Mouse (Mus musculus) MEL (cell line): ENCODE measurements around the gene Golm1.

Experiments
- CTCF ChIP-seq, 3 experiments: IDR thresholded peaks in 2 of 3; conservative IDR thresholded peaks in 1 of 3; 2 replicates each; pipeline ENCODE4 v1.5.1; 2011 to 2012; ENCODE audit warnings: low read length in 3 of 3, low read depth in 2 of 3, mild to moderate bottlenecking in 2 of 3, improper control_type of control experiment in 1 of 3, inconsistent platforms in 1 of 3, mixed read lengths in 1 of 3, moderate library complexity in 1 of 3; ENCODE audit not compliant: control insufficient read depth in 1 of 3, insufficient read depth in 1 of 3, poor library complexity in 1 of 3, severe bottlenecking in 1 of 3
- E2F4 ChIP-seq: IDR thresholded peaks from 2 replicates; pipeline ENCODE4 v1.6.1; 2011; ENCODE audit warnings: low read depth, low read length, improper control_type of control experiment, borderline replicate concordance
- KAT2A ChIP-seq: conservative IDR thresholded peaks from 2 replicates; pipeline ENCODE4 v1.6.1; 2012; ENCODE audit warnings: low read depth, low read length, improper control_type of control experiment, inconsistent platforms
- MAX ChIP-seq: IDR thresholded peaks from 2 replicates; pipeline ENCODE4 v1.6.1; 2011; ENCODE audit warnings: low read length, improper control_type of control experiment
- MAZ ChIP-seq: IDR thresholded peaks from 2 replicates; pipeline ENCODE4 v1.6.1; 2012; ENCODE audit warnings: low read depth, mild to moderate bottlenecking, inconsistent platforms, low read length, improper control_type of control experiment
- POLR2A ChIP-seq, 2 experiments: IDR thresholded peaks; 2 replicates each; pipeline ENCODE4 v1.6.1; 2011 to 2012; ENCODE audit warnings: low read length in 2 of 2, mild to moderate bottlenecking in 2 of 2, control low read depth in 1 of 2, improper control_type of control experiment in 1 of 2, low read depth in 1 of 2, moderate library complexity in 1 of 2; ENCODE audit not compliant: control insufficient read depth in 1 of 2, insufficient read depth in 1 of 2, poor library complexity in 1 of 2
- POLR2AphosphoS2 ChIP-seq: IDR thresholded peaks from 2 replicates; pipeline ENCODE4 v1.6.1; 2011; ENCODE audit warnings: low read length, improper control_type of control experiment
- SMC3 ChIP-seq: IDR thresholded peaks from 2 replicates; pipeline ENCODE4 v1.6.1; 2011; ENCODE audit warnings: low read depth, low read length, improper control_type of control experiment
- USF2 ChIP-seq, 2 experiments: IDR thresholded peaks; 2 replicates each; pipeline ENCODE4 v1.6.1; 2011 to 2012; ENCODE audit warnings: improper control_type of control experiment in 2 of 2, low read length in 2 of 2, borderline replicate concordance in 1 of 2, inconsistent platforms in 1 of 2, low read depth in 1 of 2, mild to moderate bottlenecking in 1 of 2; ENCODE audit not compliant: insufficient read depth in 1 of 2

DNA sequence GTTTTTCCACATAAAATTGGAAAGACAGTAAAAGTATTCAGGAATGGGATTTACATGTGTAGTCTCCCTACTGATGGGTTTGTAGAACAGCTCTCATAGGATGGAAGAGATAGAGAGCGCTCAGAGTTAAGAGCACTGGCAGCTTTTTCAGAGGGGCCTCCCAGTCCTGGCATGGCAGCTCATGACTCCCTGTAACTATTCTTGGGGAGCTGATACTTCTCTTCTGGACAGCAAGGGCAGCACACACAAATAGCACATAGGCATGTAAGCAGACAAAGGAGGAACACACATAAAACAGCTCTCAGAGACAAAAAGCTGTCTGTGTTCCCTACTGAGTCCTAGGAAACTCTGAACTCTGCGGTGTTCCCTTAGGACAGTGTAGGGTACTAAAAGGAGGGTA lies 65.2 kb downstream of the Golm1 start:
- TF ChIP-seq POLR2A (IDR thresholded peaks at IDR 0.05; ENCODE audit: control insufficient read depth in 1 of 2, insufficient read depth in 1 of 2, low read depth in 1 of 2, low read length in 2 of 2, poor library complexity in 1 of 2) (no peak), POLR2AphosphoS2 (no peak), MAZ (no peak), MAX (no peak), E2F4 (no peak), CTCF (IDR thresholded peaks at IDR 0.05 in 2 of 3, conservative IDR thresholded peaks at IDR 0.05 in 1 of 3; ENCODE audit: control insufficient read depth in 1 of 3, insufficient read depth in 1 of 3, low read depth in 2 of 3, low read length in 3 of 3, poor library complexity in 1 of 3, severe bottlenecking in 1 of 3) (no peak), SMC3 (no peak), KAT2A (no peak), USF2 (IDR thresholded peaks at IDR 0.05; ENCODE audit: borderline replicate concordance in 1 of 2, insufficient read depth in 1 of 2, low read depth in 1 of 2, low read length in 2 of 2) (no peak)
